Mouse (Mus musculus) midbrain, embryonic 13.5 days (tissue): ENCODE data around the gene Robo1. TPM values are rescaled to one million over a fixed set of nuclear protein-coding genes. Genes with fewer than 3 reads are reported as not detected.

Experiments
- ATAC-seq: fragments of 200-750 bp; cut with Nextera tagmentation; 2 replicates; pipeline ENCODE4 v1.8.0; 2017; ENCODE audit warnings: mild to moderate bottlenecking, moderate TSS enrichment, moderate library complexity
- H3K27ac ChIP-seq: fragments of 300-500 bp; sonication (generic); 2 replicates; pipeline ENCODE4 v1.5.1; 2015; ENCODE audit warnings: inconsistent platforms, mild to moderate bottlenecking, moderate library complexity
- H3K27me3 ChIP-seq: fragments of 300-500 bp; sonication (generic); 2 replicates; pipeline ENCODE4 v1.6.1; 2015; ENCODE audit warnings: mild to moderate bottlenecking, inconsistent platforms
- H3K36me3 ChIP-seq: fragments of 300-500 bp; sonication (generic); 2 replicates; pipeline ENCODE4 v1.6.1; 2015; ENCODE audit warnings: mild to moderate bottlenecking, inconsistent platforms
- H3K4me1 ChIP-seq: fragments of 300-500 bp; sonication (generic); replicated peaks from 2 replicates; pipeline ENCODE4 v1.6.1; 2015; ENCODE audit warnings: inconsistent platforms
- H3K4me2 ChIP-seq: fragments of 300-500 bp; sonication (generic); replicated peaks from 2 replicates; pipeline ENCODE4 v1.6.1; 2015; ENCODE audit warnings: moderate library complexity, mild to moderate bottlenecking, inconsistent platforms
- H3K4me3 ChIP-seq: fragments of 300-500 bp; sonication (generic); replicated peaks from 2 replicates; pipeline ENCODE4 v1.5.1; 2015; ENCODE audit warnings: mild to moderate bottlenecking, inconsistent platforms
- H3K9ac ChIP-seq: fragments of 300-500 bp; sonication (generic); replicated peaks from 2 replicates; pipeline ENCODE4 v1.6.1; 2015; ENCODE audit warnings: mild to moderate bottlenecking, inconsistent platforms
- H3K9me3 ChIP-seq: fragments of 300-500 bp; sonication (generic); 2 replicates; pipeline ENCODE4 v1.6.1; 2016; ENCODE audit warnings: mild to moderate bottlenecking, inconsistent platforms
- WGBS: fragments of 180-500 bp; shearing (Covaris S2); methylation state at CpG from one replicate; pipeline ENCODE4 v1.1.7; 2015; 5-methylcytosine and 5-hydroxymethylcytosine counted together
- polyA plus RNA-seq: library from polyadenylated mRNA; unstranded; fragments of >200 nt; fragmentation: Nextera tagmentation; extraction: Ambion mirVana; gene quantifications from 2 replicates; pipeline ENCODE4 v1.2.1, GENCODE M21; 2015

Gene Robo1
- polyA plus RNA-seq, 1 experiment from 2014 or later = 81.1 TPM

GRCm38 (mm10) chr16:72563196-72563963 lies 255.3 kb downstream of the Robo1 start:
- Histone ChIP-seq H3K27ac (no peak overlapping the region), H3K4me1 (peaks cover 29% of the 10 kb centered on the region), H3K36me3 (no peaks in the 10 kb centered on the region), H3K4me3 (peak overlapping the region; percentile 24), H3K9me3 (no peaks in the 10 kb centered on the region), H3K4me2 (peak overlapping the region; percentile 32), H3K27me3 (no peaks in the 10 kb centered on the region), H3K9ac (peak overlapping the region; percentile 52)
- peak; percentile 66 for ATAC-seq
- 23% methylated on average over 15 of the region's 15 CpGs for WGBS

DNA sequence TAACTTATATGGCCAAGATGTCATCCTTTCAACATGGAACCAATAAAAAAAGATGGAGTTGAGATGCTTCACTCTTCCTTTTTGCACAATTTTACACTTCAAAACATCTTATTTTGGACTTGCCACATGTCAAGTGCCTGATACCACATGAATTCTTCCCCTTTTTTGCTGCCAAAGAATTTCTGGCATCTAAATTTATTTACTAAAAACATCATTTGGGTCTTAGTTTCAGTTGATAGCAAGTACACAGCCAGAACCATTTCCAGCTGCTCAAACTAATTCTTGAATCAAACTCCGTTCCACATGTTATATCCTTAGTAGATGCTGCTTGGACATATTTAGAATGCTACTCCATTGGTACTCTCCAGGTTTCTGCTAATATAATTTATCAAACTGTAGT lies 267.1 kb downstream of the Robo1 start:
- H3K27ac ChIP-seq = no peak overlapping the region
- ATAC-seq = no peak
- H3K4me3 ChIP-seq = no peak overlapping the region
- no peak overlapping the region for H3K9ac ChIP-seq
- H3K4me2 ChIP-seq = no peak overlapping the region
- H3K4me1 ChIP-seq = peaks cover 4% of the 10 kb centered on the region; the same call in 1 of the 2 replicates
- no peaks in the 10 kb centered on the region for H3K36me3 ChIP-seq
- no peaks in the 10 kb centered on the region for H3K9me3 ChIP-seq
- H3K27me3 ChIP-seq = no peaks in the 10 kb centered on the region
- 100% methylated on average over 1 of the region's 1 CpGs for WGBS

- H3K36me3 ChIP-seq = no peaks in the 10 kb centered on the region
- H3K27ac ChIP-seq = no peak overlapping the region
- no peak overlapping the region for H3K4me2 ChIP-seq
- peaks cover 4% of the 10 kb centered on the region; the same call in 1 of the 2 replicates for H3K4me1 ChIP-seq
- no peaks in the 10 kb centered on the region for H3K9me3 ChIP-seq
- H3K4me3 ChIP-seq = no peak overlapping the region
- no peak overlapping the region for H3K9ac ChIP-seq
- ATAC-seq = no peak
- 49% methylated on average over 7 of the region's 7 CpGs for WGBS
- no peaks in the 10 kb centered on the region for H3K27me3 ChIP-seq
Measured at GRCm38 (mm10) chr16:72576956-72577355, 268.9 kb downstream of the Robo1 start.

DNA sequence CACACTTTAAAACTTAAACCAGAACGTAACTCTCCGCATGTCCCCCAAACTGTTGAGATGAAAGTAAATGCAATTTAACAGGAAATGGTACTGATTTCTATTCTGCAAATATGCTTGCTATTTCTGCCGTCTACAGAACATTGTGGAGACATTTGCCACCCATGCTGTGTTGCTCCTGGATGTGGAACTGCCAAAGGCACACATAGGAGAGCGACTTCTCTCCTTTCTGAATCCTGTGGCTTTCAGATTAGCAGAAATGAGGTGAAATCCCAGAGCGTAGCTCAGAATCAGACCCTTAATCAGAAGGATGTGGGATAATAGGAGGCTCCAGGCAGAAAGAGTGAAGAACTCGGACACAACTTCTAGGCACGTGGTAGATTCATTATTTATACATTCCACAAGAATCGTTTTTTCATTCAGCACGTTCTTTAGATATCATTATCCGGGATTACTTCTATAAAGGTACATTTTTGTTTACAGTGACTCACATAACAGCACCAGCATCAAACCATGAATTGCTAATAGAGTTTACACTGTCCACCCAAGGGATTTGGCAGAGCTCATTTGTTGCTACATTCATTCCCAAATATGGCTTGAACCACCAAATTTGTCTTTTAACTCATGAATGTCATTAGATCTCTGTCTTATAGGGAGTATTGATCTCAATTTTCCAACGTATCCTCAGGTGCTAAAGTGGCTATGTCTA lies 276.5 kb downstream of the Robo1 start:
- peak; percentile 62 for ATAC-seq
- no peak overlapping the region for H3K4me3 ChIP-seq
- no peak overlapping the region for H3K9ac ChIP-seq
- no peaks in the 10 kb centered on the region for H3K27me3 ChIP-seq
- H3K4me1 ChIP-seq = peaks cover 19% of the 10 kb centered on the region
- H3K9me3 ChIP-seq = no peaks in the 10 kb centered on the region
- no peaks in the 10 kb centered on the region for H3K36me3 ChIP-seq
- H3K4me2 ChIP-seq = no peak overlapping the region
- 57% methylated on average over 11 of the region's 11 CpGs for WGBS
- H3K27ac ChIP-seq = peak overlapping the region; percentile 40

DNA sequence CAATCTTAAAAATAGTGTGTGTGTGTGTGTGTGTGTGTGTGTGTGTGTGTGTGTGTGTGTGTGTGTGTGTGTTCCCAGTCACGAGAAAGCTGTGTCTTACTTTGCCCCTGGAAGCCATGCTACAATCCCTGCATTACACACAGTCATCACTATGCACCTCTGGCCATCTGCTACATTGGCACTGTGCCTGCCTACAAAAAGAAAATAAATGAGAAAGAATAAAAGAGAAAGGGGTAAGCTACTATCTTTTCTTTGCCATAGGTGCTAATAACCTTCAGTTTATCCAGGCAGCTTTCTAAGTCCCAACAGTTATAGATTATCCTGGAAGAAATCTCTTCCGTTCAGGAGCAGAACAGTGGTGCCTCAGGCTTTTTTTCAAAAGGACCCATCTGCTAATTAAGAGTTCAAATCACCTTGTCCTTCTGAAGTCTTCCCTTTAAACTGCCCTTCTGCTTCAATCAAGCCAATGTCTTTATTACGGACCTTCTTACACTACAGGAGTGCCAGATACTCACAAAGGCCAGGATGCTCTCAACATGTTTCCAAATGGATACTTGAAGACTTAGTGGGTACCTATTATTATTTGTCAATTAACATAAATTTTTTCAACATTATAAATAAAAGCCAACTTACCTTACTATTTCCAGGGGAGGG lies 277.2 kb downstream of the Robo1 start:
- H3K9ac ChIP-seq = no peak overlapping the region
- H3K4me3 ChIP-seq = no peak overlapping the region
- H3K4me2 ChIP-seq = no peak overlapping the region
- 26% methylated on average over 3 of the region's 3 CpGs for WGBS
- no peaks in the 10 kb centered on the region for H3K36me3 ChIP-seq
- H3K9me3 ChIP-seq = no peaks in the 10 kb centered on the region
- H3K4me1 ChIP-seq = peaks cover 19% of the 10 kb centered on the region
- no peaks in the 10 kb centered on the region for H3K27me3 ChIP-seq
- peak; percentile 87 for ATAC-seq
- H3K27ac ChIP-seq = peak overlapping the region; percentile 40; the same call in 1 of the 2 replicates

- Histone ChIP-seq H3K4me2 (no peak overlapping the region), H3K27me3 (no peaks in the 10 kb centered on the region), H3K4me1 (peaks cover 19% of the 10 kb centered on the region), H3K9me3 (no peaks in the 10 kb centered on the region), H3K27ac (no peak overlapping the region), H3K36me3 (no peaks in the 10 kb centered on the region), H3K9ac (no peak overlapping the region), H3K4me3 (no peak overlapping the region)
- WGBS = 56% methylated on average over 3 of the region's 3 CpGs
- ATAC-seq = no peak
Measured at GRCm38 (mm10) chr16:72587376-72588072, 279.4 kb downstream of the Robo1 start.

DNA sequence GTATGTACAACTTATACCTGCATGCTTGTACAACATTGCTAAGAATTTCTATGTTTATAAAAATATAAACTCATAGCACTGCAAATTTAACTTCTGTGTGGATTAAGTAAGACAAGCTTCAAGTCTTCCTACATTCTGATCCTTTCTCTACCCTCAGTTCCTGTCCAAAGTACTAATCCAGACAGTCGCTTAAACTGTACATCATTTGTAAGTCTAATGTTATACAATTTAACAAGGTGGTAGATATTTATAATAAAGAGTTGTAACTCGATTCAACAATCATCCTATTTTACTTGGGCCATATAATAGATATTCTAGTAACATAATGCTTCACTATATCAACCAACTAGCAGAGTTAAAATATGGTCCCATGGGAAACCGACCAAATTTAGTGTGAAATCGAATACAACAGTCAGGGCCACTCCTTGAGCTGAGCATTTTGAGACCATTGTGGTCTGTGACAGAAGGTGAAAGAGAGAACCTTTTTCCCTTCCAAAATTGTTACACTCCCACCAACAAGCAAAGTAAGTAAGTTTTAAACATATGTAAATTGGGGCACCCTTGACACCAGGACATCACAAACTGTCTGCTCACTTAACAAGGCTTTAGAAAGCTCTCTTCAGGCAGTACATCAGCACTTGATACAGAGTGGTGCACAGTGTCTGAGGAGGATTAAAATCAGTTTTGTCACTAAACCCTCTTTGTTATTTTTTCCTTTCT lies 295.5 kb downstream of the Robo1 start:
- H3K4me2 ChIP-seq = no peak overlapping the region
- H3K9ac ChIP-seq = no peak overlapping the region
- H3K27ac ChIP-seq = no peak overlapping the region
- H3K4me1 ChIP-seq = peaks cover 5% of the 10 kb centered on the region; the same call in 1 of the 2 replicates
- 42% methylated on average over 4 of the region's 4 CpGs for WGBS
- no peaks in the 10 kb centered on the region for H3K27me3 ChIP-seq
- H3K9me3 ChIP-seq = no peaks in the 10 kb centered on the region
- no peaks in the 10 kb centered on the region for H3K36me3 ChIP-seq
- peak; percentile 83 for ATAC-seq
- H3K4me3 ChIP-seq = no peak overlapping the region

DNA sequence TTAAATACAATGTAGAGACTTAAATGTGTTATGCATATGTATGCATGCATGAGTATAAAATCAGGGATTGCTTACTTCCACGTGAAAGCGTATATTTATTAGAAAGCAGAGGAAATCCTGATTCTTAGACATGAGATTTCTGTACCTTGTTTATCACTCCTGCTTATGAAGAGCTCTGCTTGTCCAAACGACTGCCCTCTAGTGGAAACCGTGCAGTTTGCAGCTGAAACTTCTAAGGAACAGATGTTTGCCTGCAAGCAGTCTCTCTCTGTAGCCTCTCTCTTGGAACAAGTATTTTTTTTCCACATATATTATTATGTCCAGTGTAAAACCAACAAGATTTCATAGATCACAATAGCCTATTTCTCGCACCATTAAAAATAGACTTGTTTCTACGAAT lies 297.0 kb downstream of the Robo1 start:
- Histone ChIP-seq H3K4me3 (no peak overlapping the region), H3K4me1 (peaks cover 5% of the 10 kb centered on the region; the same call in 1 of the 2 replicates), H3K27ac (no peak overlapping the region), H3K9ac (no peak overlapping the region), H3K27me3 (no peaks in the 10 kb centered on the region), H3K9me3 (no peaks in the 10 kb centered on the region), H3K36me3 (no peaks in the 10 kb centered on the region), H3K4me2 (no peak overlapping the region)
- ATAC-seq = peak; percentile 24; the same call in 1 of the 2 replicates
- 20% methylated on average over 6 of the region's 6 CpGs for WGBS

GRCm38 (mm10) chr16:72610661-72611112 lies 302.6 kb downstream of the Robo1 start:
- no peak overlapping the region for H3K4me3 ChIP-seq
- ATAC-seq = peak; percentile 76
- no peaks in the 10 kb centered on the region for H3K9me3 ChIP-seq
- H3K27me3 ChIP-seq = no peaks in the 10 kb centered on the region
- peaks cover 12% of the 10 kb centered on the region for H3K4me1 ChIP-seq
- H3K36me3 ChIP-seq = no peaks in the 10 kb centered on the region
- no peak overlapping the region for H3K4me2 ChIP-seq
- 7% methylated on average over 4 of the region's 4 CpGs for WGBS
- 0 out of 2 replicates have a peak overlapping the region, but pooled peaks have one; percentile 45 for H3K27ac ChIP-seq
- no peak overlapping the region for H3K9ac ChIP-seq

GRCm38 (mm10) chr16:72614898-72615297 lies 306.8 kb downstream of the Robo1 start:
- Histone ChIP-seq H3K27me3 (no peaks in the 10 kb centered on the region), H3K27ac (no peak overlapping the region), H3K9ac (no peak overlapping the region), H3K4me2 (no peak overlapping the region), H3K9me3 (no peaks in the 10 kb centered on the region), H3K4me3 (no peak overlapping the region), H3K4me1 (peaks cover 15% of the 10 kb centered on the region), H3K36me3 (no peaks in the 10 kb centered on the region)
- 2% methylated on average over 1 of the region's 1 CpGs for WGBS
- peak; percentile 61; the same call in 1 of the 2 replicates for ATAC-seq

DNA sequence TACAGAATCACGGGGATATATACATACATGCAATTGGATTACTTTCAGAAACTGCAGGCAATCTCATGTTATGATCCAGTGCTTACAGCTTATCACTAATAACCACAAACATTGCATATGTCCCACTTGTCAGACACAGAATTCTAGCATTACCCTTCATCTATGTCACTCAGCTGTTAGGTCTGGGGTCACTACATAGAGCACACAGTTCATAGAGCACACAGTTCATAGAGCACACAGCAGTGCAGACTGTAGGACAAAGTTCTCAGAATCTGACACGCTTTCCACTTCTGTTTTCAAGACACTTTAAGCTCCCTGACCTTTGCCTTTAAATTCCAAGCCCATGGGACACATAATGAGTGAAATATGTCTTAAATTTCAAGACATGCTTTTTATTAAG lies 307.3 kb downstream of the Robo1 start:
- H3K4me2 ChIP-seq = no peak overlapping the region
- H3K9me3 ChIP-seq = no peaks in the 10 kb centered on the region
- ATAC-seq = 0 out of 2 replicates have a peak, but pooled peaks have one; percentile 41
- H3K4me3 ChIP-seq = no peak overlapping the region
- WGBS = 61% methylated on average over 2 of the region's 2 CpGs
- H3K27me3 ChIP-seq = no peaks in the 10 kb centered on the region
- no peaks in the 10 kb centered on the region for H3K36me3 ChIP-seq
- H3K4me1 ChIP-seq = peaks cover 20% of the 10 kb centered on the region
- no peak overlapping the region for H3K9ac ChIP-seq
- no peak overlapping the region for H3K27ac ChIP-seq
